Mouse (Mus musculus): ENCODE measurements around the gene Kcnj12. TPM values are rescaled to one million over a fixed set of nuclear protein-coding genes. Genes with fewer than 3 reads are reported as not detected.

Gene Kcnj12
- total and polyA plus RNA-seq, 2 experiments from 2014 or later: 3.1 to 8.8 TPM

DNA sequence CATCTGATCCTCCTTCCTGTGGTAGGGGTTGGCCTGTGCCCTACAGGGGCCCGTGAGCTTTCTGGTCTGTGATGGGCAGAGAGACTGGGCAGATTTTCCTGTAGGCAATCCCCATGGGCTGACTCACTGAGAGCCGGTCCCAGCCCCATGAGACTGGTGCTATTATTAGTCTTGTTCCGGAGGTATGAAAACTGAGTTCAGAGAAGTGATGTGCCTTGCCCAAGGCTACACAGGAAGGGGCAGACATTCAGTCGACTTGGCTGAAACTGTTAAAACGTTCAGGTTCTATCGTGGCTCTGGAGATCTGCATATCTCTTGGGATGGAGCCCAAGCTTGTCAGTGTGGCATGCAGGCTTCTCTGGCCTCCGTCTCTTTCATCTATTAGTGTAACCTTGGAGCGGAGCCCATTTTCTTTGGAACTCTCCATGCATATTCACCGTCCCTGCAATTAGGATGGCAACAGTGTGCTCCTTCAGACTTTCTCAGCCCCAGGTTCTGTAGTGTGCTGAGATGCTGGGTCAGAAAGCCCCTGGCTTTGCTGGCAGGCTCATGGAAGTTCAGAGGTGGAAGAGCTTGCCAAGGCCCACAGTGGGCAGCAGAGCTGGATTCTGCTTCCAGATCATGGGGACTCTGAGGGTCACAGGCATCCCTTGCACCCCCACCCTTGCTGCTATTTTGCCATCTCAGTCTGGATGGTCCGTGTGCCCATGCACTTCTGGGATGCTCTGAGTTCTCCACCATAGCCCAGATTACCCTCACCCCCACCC, 37.5 kb downstream of the Kcnj12 start:
- H3K4me1 ChIP-seq (ENCODE audit: insufficient read depth): no peaks in the 10 kb centered on the region
- H3K9me3 ChIP-seq (ENCODE audit: low read length): no peaks in the 10 kb centered on the region
- no peak overlapping the region for H3K9ac ChIP-seq
- H3K4me3 ChIP-seq (ENCODE audit: low read depth, low read length): no peak overlapping the region
- no peak overlapping the region for H3K27ac ChIP-seq (ENCODE audit: low read depth, low read length)
- no peak overlapping the region for H3K4me2 ChIP-seq (ENCODE audit: low read depth)
- H3K27me3 ChIP-seq (ENCODE audit: insufficient read depth, low read length): no peaks in the 10 kb centered on the region
- H3K36me3 ChIP-seq (ENCODE audit: insufficient read depth): no peaks in the 10 kb centered on the region
- TF ChIP-seq CTCF (IDR thresholded peaks at IDR 0.05; ENCODE audit: low read depth): no peak
- DNase-seq (peak; percentile 16), ATAC-seq (peak; percentile 40; the same call in 1 of the 2 replicates)
- WGBS: 40% methylated on average over 10 of the region's 10 CpGs

DNA sequence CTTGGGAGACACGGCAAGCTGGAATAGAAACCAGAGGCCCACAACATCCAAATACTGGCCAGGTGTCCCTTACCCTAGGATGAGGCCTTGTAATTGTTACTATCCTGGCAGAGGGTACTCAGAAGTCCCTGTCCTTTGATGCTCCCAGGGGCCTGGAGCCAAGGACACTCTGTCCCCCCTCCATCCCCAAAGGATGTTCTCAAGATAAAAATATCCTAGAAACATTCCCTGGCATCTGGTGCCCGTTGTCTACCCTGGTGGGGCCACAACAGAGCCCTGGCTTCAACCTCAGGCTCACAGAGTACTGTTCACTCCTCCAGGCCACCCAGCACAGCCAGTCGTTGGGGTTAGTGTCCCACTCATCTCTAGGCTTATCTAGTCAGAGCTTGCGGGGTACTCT, 38.3 kb downstream of the Kcnj12 start:
- H3K27me3 ChIP-seq (ENCODE audit: insufficient read depth, low read length): no peaks in the 10 kb centered on the region
- no peaks in the 10 kb centered on the region for H3K4me1 ChIP-seq (ENCODE audit: insufficient read depth)
- no peak overlapping the region for H3K4me2 ChIP-seq (ENCODE audit: low read depth)
- no peaks in the 10 kb centered on the region for H3K9me3 ChIP-seq (ENCODE audit: low read length)
- no peak for DNase-seq
- no peaks in the 10 kb centered on the region for H3K36me3 ChIP-seq (ENCODE audit: insufficient read depth)
- TF ChIP-seq CTCF (IDR thresholded peaks at IDR 0.05; ENCODE audit: low read depth): no peak
- H3K27ac ChIP-seq (ENCODE audit: low read depth, low read length): no peak overlapping the region
- WGBS: 79% methylated on average over 4 of the region's 4 CpGs
- no peak for ATAC-seq
- no peak overlapping the region for H3K4me3 ChIP-seq (ENCODE audit: low read depth, low read length)
- no peak overlapping the region for H3K9ac ChIP-seq

DNA sequence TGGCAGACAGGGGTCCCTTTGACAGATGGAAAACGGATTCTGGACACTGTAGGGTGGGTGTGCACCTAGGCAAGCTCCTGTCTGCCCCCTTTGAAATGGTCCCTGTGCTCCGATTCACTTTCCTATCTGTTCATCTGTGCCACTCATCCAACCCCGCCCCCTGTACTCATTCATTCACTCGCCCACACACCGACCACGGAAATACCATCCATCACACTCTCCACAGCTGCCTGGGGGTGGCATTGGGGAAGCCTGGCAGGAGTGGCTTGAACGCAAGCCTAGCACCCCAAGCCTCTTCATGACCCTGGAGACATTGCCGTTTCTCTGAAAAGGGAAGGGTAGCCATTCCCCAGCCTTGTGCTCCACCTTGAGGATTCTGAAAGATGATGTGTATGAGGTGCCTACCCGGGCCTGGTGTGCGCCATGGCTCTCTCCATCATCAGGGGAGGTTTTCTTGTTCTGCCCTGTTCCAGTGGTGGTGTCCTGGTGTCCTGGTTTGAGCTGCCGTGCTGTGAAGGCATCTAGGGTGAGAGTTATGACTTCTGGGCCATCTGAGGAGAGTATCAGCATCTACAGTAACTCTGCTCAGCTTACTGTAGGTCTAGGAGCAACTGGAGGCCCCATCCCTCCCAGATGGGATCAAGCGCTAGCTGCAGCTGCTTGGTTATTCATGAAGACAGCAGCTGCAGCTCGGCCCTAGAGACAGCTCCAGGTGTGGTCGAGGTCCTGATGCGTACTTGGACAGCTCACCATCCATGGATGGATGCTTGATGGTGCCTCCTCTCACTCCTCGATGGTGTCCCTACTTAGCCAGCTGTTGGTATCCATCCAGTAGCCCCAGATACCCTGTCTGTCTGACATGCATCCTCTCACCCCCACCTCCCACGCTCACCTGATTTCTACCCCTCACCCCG, 40.4 kb downstream of the Kcnj12 start:
- Histone ChIP-seq H3K9ac (no peak overlapping the region), H3K4me3 (ENCODE audit: low read depth, low read length) (no peak overlapping the region), H3K36me3 (ENCODE audit: insufficient read depth) (no peaks in the 10 kb centered on the region), H3K4me2 (ENCODE audit: low read depth) (no peak overlapping the region), H3K9me3 (ENCODE audit: low read length) (no peaks in the 10 kb centered on the region), H3K27ac (ENCODE audit: low read depth, low read length) (no peak overlapping the region), H3K27me3 (ENCODE audit: insufficient read depth, low read length) (no peaks in the 10 kb centered on the region), H3K4me1 (ENCODE audit: insufficient read depth) (no peaks in the 10 kb centered on the region)
- no peak for TF ChIP-seq CTCF (IDR thresholded peaks at IDR 0.05; ENCODE audit: low read depth)
- ATAC-seq: no peak
- WGBS: 83% methylated on average over 18 of the region's 18 CpGs
- no peak for DNase-seq

DNA sequence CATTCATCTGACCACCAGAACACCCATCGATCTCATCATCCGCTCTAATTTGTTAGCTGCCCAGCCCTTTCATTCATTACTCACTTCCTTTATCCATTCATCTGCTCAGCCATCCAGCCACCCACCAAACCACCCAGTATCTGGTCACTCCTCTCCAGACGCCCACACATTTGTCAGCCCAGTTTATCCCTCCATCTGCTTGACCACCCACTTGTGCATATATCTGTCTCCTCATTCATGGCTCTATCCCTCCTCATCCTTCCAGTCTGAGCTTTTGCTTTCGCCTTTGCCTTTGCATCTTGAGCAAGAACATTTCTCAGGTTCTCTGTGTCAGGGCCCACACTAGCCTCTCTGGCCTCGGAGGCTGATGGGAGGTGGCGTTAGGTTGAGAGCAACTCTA, 41.1 kb downstream of the Kcnj12 start:
- H3K9ac ChIP-seq: no peak overlapping the region
- H3K27ac ChIP-seq (ENCODE audit: low read depth, low read length): no peak overlapping the region
- H3K9me3 ChIP-seq (ENCODE audit: low read length): no peaks in the 10 kb centered on the region
- 88% methylated on average over 6 of the region's 6 CpGs for WGBS
- H3K4me3 ChIP-seq (ENCODE audit: low read depth, low read length): no peak overlapping the region
- ATAC-seq (no peak), DNase-seq (no peak)
- no peaks in the 10 kb centered on the region for H3K4me1 ChIP-seq (ENCODE audit: insufficient read depth)
- H3K27me3 ChIP-seq (ENCODE audit: insufficient read depth, low read length): no peaks in the 10 kb centered on the region
- H3K36me3 ChIP-seq (ENCODE audit: insufficient read depth): no peaks in the 10 kb centered on the region
- TF ChIP-seq CTCF (IDR thresholded peaks at IDR 0.05; ENCODE audit: low read depth): no peak
- no peak overlapping the region for H3K4me2 ChIP-seq (ENCODE audit: low read depth)

DNA sequence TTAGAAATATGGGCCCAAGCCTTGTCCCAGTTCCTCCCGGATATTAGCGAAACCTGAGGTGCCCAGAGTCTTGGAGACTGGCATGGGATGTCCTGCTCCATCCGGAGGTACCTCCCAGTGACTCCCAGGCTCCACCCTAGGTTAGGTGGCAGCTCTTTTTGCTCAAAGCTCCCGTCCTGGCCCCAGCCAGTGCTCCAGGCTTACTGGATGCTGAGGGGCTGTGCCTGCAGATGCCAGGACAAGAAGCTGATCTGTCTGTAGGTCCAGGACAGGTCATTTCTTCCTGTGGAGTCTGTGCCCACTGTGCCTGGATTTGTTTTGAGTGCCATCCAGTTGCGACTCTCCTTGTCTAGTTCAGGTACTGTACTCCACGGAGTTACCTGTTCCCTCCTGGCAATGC, 43.3 kb downstream of the Kcnj12 start:
- Histone ChIP-seq H3K27me3 (ENCODE audit: insufficient read depth, low read length) (no peaks in the 10 kb centered on the region), H3K4me3 (ENCODE audit: low read depth, low read length) (no peak overlapping the region), H3K36me3 (ENCODE audit: insufficient read depth) (no peaks in the 10 kb centered on the region), H3K9me3 (ENCODE audit: low read length) (no peaks in the 10 kb centered on the region), H3K9ac (no peak overlapping the region), H3K27ac (ENCODE audit: low read depth, low read length) (no peak overlapping the region), H3K4me2 (ENCODE audit: low read depth) (no peak overlapping the region), H3K4me1 (ENCODE audit: insufficient read depth) (no peaks in the 10 kb centered on the region)
- 94% methylated on average over 6 of the region's 6 CpGs for WGBS
- DNase-seq (no peak), ATAC-seq (no peak)
- no peak for TF ChIP-seq CTCF (IDR thresholded peaks at IDR 0.05; ENCODE audit: low read depth)

DNA sequence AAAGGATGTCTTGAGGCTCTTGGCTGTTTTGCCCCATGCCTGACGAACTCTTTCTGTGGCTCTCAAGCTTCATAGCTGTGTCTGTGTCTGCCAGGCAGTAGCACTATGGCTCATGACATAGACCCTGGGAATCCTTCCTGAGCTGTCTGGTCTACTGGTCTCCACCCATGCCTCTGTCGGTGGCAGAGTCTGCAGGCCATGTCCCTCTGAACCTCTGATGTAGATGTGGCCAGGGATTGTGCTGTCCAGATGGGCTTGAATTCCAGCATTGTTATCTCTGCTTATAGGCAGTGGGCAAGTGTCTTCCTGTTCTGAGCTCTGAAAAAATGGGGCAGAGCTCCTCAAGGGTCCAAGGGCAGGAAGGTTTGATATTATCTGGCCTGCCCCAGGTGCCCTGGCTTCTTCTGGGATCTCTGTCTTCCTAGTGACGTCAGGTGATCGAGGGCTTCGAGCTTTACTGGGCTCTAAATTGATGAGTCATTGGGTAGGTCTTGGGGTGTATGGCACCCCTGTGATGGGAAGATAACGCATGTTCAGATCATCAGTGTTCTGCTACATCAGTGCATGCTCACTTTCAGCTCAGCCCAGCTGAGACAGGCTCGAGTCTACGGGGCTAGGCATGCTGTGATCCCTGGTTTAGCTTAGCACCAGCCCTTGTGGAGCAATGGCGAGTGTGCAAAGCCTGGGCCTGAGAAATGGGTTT, 44.9 kb downstream of the Kcnj12 start:
- DNase-seq (no peak), ATAC-seq (no peak)
- Histone ChIP-seq H3K9me3 (ENCODE audit: low read length) (no peaks in the 10 kb centered on the region), H3K27ac (ENCODE audit: low read depth, low read length) (no peak overlapping the region), H3K4me3 (ENCODE audit: low read depth, low read length) (no peak overlapping the region), H3K27me3 (ENCODE audit: insufficient read depth, low read length) (no peaks in the 10 kb centered on the region), H3K36me3 (ENCODE audit: insufficient read depth) (no peaks in the 10 kb centered on the region), H3K4me1 (ENCODE audit: insufficient read depth) (no peaks in the 10 kb centered on the region), H3K9ac (no peak overlapping the region), H3K4me2 (ENCODE audit: low read depth) (no peak overlapping the region)
- TF ChIP-seq CTCF (IDR thresholded peaks at IDR 0.05; ENCODE audit: low read depth): no peak
- WGBS: 88% methylated on average over 9 of the region's 9 CpGs
